Mouse (Mus musculus) small intestine, adult 2 months (tissue): ENCODE measurements around the gene Spaar. TPM values are rescaled to one million over a fixed set of nuclear protein-coding genes. Genes with fewer than 3 reads are reported as not detected.

Experiments
- H3K27ac ChIP-seq: fragments of 200-500 bp; 2 replicates; pipeline ENCODE4 v1.5.1; 2012; ENCODE audit warnings: low read depth, low read length, control low read depth, inconsistent platforms; ENCODE audit not compliant: insufficient read depth
- H3K27me3 ChIP-seq: fragments of 200-500 bp; 2 replicates; pipeline ENCODE4 v1.6.1; 2012; ENCODE audit warnings: mild to moderate bottlenecking, moderate library complexity, low read length, inconsistent platforms; ENCODE audit not compliant: control insufficient read depth, insufficient read depth
- H3K36me3 ChIP-seq: fragments of 200-500 bp; 2 replicates; pipeline ENCODE4 v1.6.1; 2012; ENCODE audit warnings: mild to moderate bottlenecking, low read length, control low read depth, inconsistent platforms; ENCODE audit not compliant: control insufficient read depth, insufficient read depth
- H3K4me1 ChIP-seq: fragments of 200-500 bp; 2 replicates; pipeline ENCODE4 v1.6.1; 2012; ENCODE audit warnings: low read length, inconsistent platforms, mixed read lengths; ENCODE audit not compliant: control insufficient read depth, insufficient read depth, insufficient read length
- H3K4me3 ChIP-seq: fragments of 200-500 bp; 2 replicates; pipeline ENCODE4 v1.5.1; 2012; ENCODE audit warnings: low read depth, mild to moderate bottlenecking, control low read depth, inconsistent platforms, low read length, moderate library complexity
- CTCF ChIP-seq: fragments of 200-500 bp; IDR thresholded peaks from 2 replicates; pipeline ENCODE4 v1.5.1; 2012; ENCODE audit warnings: low read depth, mild to moderate bottlenecking, control low read depth, inconsistent platforms, low read length, moderate library complexity, mixed read lengths; ENCODE audit not compliant: insufficient replicate concordance, insufficient read length; ENCODE audit errors: extremely low read depth
- POLR2A ChIP-seq: fragments of 200-500 bp; IDR thresholded peaks from 2 replicates; pipeline ENCODE4 v1.6.1; 2012; ENCODE audit warnings: low read depth, mild to moderate bottlenecking, control low read depth, inconsistent platforms, low read length, moderate library complexity
- WGBS: fragments of 180-500 bp; shearing (Covaris S2); methylation state at CpG from one replicate; pipeline ENCODE4 v1.1.7; 2018; 5-methylcytosine and 5-hydroxymethylcytosine counted together
- polyA plus RNA-seq: library from polyadenylated mRNA; depleted of rRNA; stranded (reverse); fragments of >200 nt; gene quantifications from 2 replicates; pipeline ENCODE4 v1.2.3, GENCODE M21; 2012

Spaar gene
- polyA plus RNA-seq, 1 experiment: 1.1 TPM

DNA sequence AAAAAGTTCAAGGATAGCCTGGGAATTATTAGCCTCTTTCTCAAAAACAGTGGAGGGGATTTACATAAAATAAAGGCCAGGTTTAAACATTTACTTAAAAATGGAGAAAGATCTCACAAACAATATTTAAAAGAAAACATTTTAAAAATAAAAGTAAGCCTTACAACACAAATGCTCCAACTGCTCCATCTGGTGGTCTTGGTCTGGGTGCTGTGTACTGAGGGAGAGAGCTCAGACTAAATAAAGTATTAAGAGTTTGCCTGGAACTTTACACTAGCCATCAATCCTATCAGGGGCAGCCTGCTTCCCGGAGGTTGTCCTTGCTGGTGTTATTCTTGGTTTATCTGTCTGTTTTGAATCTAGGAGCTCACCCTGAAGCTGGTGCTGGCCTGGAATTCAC lies 13.3 kb downstream of the Spaar start:
- TF ChIP-seq CTCF (no peak), POLR2A (no peak)
- no peak overlapping the region for H3K4me3 ChIP-seq
- 49% methylated on average over 1 of the region's 1 CpGs for WGBS
- H3K27me3 ChIP-seq: no peaks in the 10 kb centered on the region
- no peaks in the 10 kb centered on the region for H3K36me3 ChIP-seq
- no peaks in the 10 kb centered on the region for H3K4me1 ChIP-seq
- no peak overlapping the region for H3K27ac ChIP-seq

DNA sequence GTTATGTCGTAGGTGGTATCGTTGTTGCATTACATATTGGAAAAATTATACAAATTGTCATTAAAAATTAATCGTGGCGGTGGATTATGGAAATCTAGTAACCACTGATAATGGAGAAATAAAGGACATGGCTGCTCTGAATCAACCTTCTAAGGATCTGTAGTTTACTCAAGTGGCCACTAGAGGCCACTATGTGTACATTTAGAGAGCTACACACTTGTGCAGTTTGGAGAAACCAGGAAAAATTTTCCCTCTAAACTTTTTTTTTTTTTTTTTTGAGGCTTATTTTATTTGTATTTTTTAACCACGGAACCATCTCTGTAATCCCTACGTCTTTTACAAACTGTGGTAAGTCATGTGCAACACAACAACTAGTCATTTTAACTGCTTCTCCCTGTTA lies 15.4 kb downstream of the Spaar start:
- H3K36me3 ChIP-seq: no peaks in the 10 kb centered on the region
- 11% methylated on average over 6 of the region's 6 CpGs for WGBS
- H3K27ac ChIP-seq: no peak overlapping the region
- H3K4me1 ChIP-seq: no peaks in the 10 kb centered on the region
- no peak overlapping the region for H3K4me3 ChIP-seq
- no peaks in the 10 kb centered on the region; the same call in 1 of the 2 replicates for H3K27me3 ChIP-seq
- no peak for TF ChIP-seq POLR2A
- no peak for TF ChIP-seq CTCF

DNA sequence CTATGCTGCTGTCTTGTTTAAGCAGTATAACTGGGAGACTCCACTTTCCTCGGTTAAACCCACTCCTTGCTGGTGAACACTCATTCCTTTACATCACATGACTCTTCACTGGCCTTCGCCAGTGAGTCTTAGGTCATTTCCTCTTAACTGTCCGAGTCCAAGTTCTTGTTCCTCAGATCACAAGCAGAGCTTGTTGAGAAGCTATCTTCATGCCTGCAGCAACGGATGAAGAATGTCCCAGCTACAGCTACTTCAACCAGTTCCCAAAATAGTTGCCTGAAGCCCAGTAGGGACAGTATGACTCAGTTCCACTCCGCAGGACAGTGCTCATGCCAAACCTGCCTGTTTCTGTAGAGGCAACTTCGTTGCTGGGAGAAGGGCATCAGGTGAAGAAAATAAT lies 27.4 kb downstream of the Spaar start:
- H3K4me3 ChIP-seq: no peak overlapping the region
- H3K27ac ChIP-seq: no peak overlapping the region; the same call in 1 of the 2 replicates
- no peaks in the 10 kb centered on the region for H3K36me3 ChIP-seq
- H3K27me3 ChIP-seq: no peaks in the 10 kb centered on the region
- no peaks in the 10 kb centered on the region; the same call in 1 of the 2 replicates for H3K4me1 ChIP-seq
- WGBS: 59% methylated on average over 6 of the region's 6 CpGs
- TF ChIP-seq POLR2A (no peak), CTCF (no peak)

DNA sequence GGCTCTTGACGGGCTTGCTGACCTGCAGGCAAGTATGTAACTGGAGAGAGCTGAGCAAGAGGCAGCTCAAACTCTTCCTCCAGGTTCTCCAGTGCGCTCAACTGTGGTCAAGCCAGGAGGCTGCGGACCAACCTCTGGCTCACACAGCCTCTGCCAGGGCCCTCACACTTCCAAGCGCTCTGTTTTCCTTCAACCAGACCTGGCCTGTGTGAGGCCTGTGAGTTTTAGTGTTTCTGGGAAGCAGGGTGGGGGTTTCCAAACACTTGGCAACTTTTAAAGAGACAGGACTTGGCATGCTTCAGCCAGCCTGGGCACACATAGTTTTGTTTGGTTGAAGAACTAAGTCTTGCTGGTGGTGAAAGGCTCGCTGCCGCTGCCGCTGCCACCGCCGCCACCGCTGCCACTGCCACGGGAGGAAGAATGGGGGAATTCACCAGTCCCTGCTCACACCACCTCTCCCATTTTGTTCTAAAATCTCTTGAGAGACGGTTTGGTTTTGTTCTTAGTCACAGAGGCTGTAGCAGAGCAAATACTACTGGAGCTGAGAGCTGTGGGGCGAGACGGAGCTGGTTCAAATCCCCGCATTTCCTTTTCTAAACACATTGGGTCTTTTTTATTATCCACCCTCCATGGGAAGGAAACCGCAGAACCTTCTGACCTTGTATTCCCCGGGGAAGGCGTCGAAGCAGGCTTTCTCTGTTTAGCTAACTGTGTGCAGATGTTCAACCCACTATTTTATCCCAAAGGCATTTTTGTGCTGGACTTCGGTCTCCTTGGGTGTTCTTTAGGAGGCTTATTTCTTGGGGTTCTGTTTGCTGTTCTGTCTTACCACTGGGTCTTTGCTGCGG lies 30.0 kb downstream of the Spaar start:
- H3K36me3 ChIP-seq: no peaks in the 10 kb centered on the region
- no peak for TF ChIP-seq CTCF
- TF ChIP-seq POLR2A: no peak
- H3K27ac ChIP-seq: peak overlapping the region; percentile 57
- no peak overlapping the region for H3K4me3 ChIP-seq
- H3K4me1 ChIP-seq: no peaks in the 10 kb centered on the region; the same call in 1 of the 2 replicates
- no peaks in the 10 kb centered on the region for H3K27me3 ChIP-seq
- 79% methylated on average over 21 of the region's 21 CpGs for WGBS

DNA sequence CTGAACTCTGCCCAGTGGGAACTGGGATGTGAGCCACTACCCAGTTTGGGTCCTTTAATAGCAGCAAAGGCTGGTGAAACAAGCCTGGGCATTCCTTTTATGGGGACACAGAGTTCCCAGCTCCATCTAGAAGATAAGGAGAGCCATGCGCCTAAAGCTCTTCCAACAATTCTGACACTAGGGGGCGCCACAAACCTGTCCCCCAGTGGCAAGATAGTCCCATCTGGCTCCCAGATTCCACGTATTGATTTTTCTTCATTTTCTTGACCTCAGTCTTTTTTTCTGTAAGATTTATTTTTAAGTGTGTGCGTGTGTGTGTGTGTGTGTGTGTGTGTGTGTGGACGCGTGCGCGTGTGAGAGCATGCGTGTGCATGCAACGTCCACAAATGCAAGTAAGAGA lies 30.6 kb downstream of the Spaar start:
- H3K4me1 ChIP-seq: no peaks in the 10 kb centered on the region; the same call in 1 of the 2 replicates
- WGBS: 78% methylated on average over 10 of the region's 10 CpGs
- H3K27ac ChIP-seq: peak overlapping the region; percentile 57; the same call in 1 of the 2 replicates
- H3K4me3 ChIP-seq: no peak overlapping the region
- H3K36me3 ChIP-seq: no peaks in the 10 kb centered on the region
- TF ChIP-seq POLR2A (no peak), CTCF (peak; percentile 44; the same call in 1 of the 2 replicates)
- H3K27me3 ChIP-seq: no peaks in the 10 kb centered on the region

DNA sequence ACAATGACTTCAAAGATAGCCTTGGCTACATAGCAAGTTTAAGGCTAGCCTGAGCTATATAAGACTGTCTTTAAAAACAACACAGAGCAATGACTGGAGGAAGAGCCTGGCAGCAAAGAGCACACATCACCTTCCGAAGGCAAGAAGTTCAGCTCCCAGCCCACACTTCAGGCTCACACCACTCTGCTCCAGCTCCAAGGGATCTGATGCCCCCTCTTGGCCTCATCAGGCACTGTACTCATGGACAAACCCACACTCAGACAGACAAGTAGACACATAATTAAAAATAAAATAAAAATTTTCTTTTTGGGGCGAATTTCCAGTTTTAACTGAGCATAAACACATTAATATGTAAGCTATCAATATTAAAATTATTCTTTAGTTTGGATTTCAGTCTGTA lies 31.5 kb downstream of the Spaar start:
- Histone ChIP-seq H3K36me3 (no peaks in the 10 kb centered on the region), H3K4me1 (no peaks in the 10 kb centered on the region; the same call in 1 of the 2 replicates), H3K4me3 (no peak overlapping the region), H3K27ac (no peak overlapping the region), H3K27me3 (no peaks in the 10 kb centered on the region)
- TF ChIP-seq CTCF (no peak), POLR2A (no peak)
- 71% methylated on average over 2 of the region's 2 CpGs for WGBS

DNA sequence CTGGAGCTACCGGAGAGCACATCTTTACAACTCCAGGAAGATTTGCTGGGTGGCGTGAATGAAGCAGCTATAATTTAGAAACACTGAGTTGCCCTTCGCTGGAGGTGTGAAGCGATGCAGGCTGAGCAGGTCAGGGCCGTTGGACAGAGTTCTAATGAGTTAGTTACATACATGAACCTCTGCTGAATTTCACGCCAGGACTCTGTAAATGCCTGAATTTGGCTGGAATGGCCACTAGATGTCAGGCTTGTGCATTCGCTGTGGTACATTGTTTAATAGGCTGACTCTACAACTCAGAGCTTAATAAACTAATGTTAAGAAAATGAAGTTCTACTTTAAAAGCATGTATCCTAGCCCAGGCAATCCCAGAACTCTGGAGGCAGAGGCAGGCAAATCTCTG lies 33.6 kb downstream of the Spaar start:
- H3K4me1 ChIP-seq: no peaks in the 10 kb centered on the region; the same call in 1 of the 2 replicates
- no peaks in the 10 kb centered on the region for H3K27me3 ChIP-seq
- TF ChIP-seq POLR2A (no peak), CTCF (peak; percentile 33; the same call in 1 of the 2 replicates)
- H3K36me3 ChIP-seq: no peaks in the 10 kb centered on the region
- 20% methylated on average over 7 of the region's 7 CpGs for WGBS
- no peak overlapping the region for H3K27ac ChIP-seq
- H3K4me3 ChIP-seq: no peak overlapping the region
